Comparison of ENCODE assay signal across 9 mouse cellular contexts in genomic region chr8:48508641-48509599, GRCm38 (mm10).
DNase-seq lines count a peak whose midpoint lies in the region; ATAC-seq and TF ChIP-seq lines count a peak whose summit lies in the region.
"Had no signal": no experiment of that assay in that cellular context is flagged by ENCODE, and none has a peak within 500 bp of the region (broad histone marks: within the 10 kb centered on the region; RNA-seq: fewer than 3 reads in every experiment).

No protein-coding gene starts in this region.

- 47% methylated on average over 29 of the region's 29 CpGs for WGBS in kidney, embryonic 14.5 days
- 20% methylated on average over 29 of the region's 29 CpGs for WGBS in forebrain, postnatal 0 days
- WGBS in midbrain, embryonic 16.5 days = 21% methylated on average over 29 of the region's 29 CpGs

- H3K27me3 ChIP-seq in kidney, embryonic 14.5 days (ENCODE audit: control insufficient read depth, insufficient read depth, low read length) = no peaks in the 10 kb centered on the region
- no peaks in the 10 kb centered on the region for H3K27me3 ChIP-seq in forebrain, postnatal 0 days (ENCODE audit: insufficient read depth, low read length)
- no peaks in the 10 kb centered on the region for H3K27me3 ChIP-seq in midbrain, embryonic 16.5 days (ENCODE audit: control insufficient read depth, insufficient read depth, low read depth, low read length)

- no peak overlapping the region for H3K27ac ChIP-seq in kidney, embryonic 14.5 days (ENCODE audit: low read depth, low read length)
- peak overlapping the region; percentile 54; the same call in 1 of the 2 replicates for H3K27ac ChIP-seq in forebrain, postnatal 0 days (ENCODE audit: low read depth, low read length)
- peak overlapping the region; percentile 75 for H3K27ac ChIP-seq in midbrain, embryonic 16.5 days (ENCODE audit: low read length)

- H3K4me3 ChIP-seq in kidney, embryonic 14.5 days (ENCODE audit: low read length) = no peak overlapping the region; the same call in 1 of the 2 replicates
- peak overlapping the region; percentile 38 for H3K4me3 ChIP-seq in forebrain, postnatal 0 days (ENCODE audit: low read depth, low read length)
- H3K4me3 ChIP-seq in midbrain, embryonic 16.5 days (ENCODE audit: low read depth, low read length) = peak overlapping the region; percentile 40

- no peaks in the 10 kb centered on the region for H3K9me3 ChIP-seq in kidney, embryonic 14.5 days (ENCODE audit: control insufficient read depth, low read length)
- H3K9me3 ChIP-seq in forebrain, postnatal 0 days (ENCODE audit: low read length) = no peaks in the 10 kb centered on the region
- H3K9me3 ChIP-seq in midbrain, embryonic 16.5 days (replicated peaks; ENCODE audit: control insufficient read depth, low read length, poor library complexity, severe bottlenecking) = no peaks in the 10 kb centered on the region

- ATAC-seq in kidney, embryonic 14.5 days (ENCODE audit: low FRiP score, low TSS enrichment) = no peak
- ATAC-seq in forebrain, postnatal 0 days = peak; percentile 85
- peak; percentile 77 for ATAC-seq in midbrain, embryonic 16.5 days
- ATAC-seq in granulocyte monocyte progenitor cell, adult 5-6 weeks (replicated peaks; ENCODE audit: poor library complexity, severe bottlenecking) = no peak

- TF ChIP-seq CTCF in forebrain, postnatal 0 days (IDR thresholded peaks at IDR 0.05; ENCODE audit: low read depth) = no peak

- H3K36me3 ChIP-seq in kidney, embryonic 14.5 days (ENCODE audit: control insufficient read depth, insufficient read depth, low read length) = no peaks in the 10 kb centered on the region
- H3K36me3 ChIP-seq in forebrain, postnatal 0 days (ENCODE audit: insufficient read depth) = no peaks in the 10 kb centered on the region
- no peaks in the 10 kb centered on the region for H3K36me3 ChIP-seq in midbrain, embryonic 16.5 days (ENCODE audit: control insufficient read depth, insufficient read depth, low read length)
- H3K36me3 ChIP-seq: G1E had no signal

- peak overlapping the region; percentile 21 for H3K4me2 ChIP-seq in kidney, embryonic 14.5 days (replicated peaks; ENCODE audit: low read depth, low read length)
- peak overlapping the region; percentile 54 for H3K4me2 ChIP-seq in forebrain, postnatal 0 days (ENCODE audit: low read depth)
- peak overlapping the region; percentile 71 for H3K4me2 ChIP-seq in midbrain, embryonic 16.5 days (ENCODE audit: low read length)

- H3K4me1 ChIP-seq in kidney, embryonic 14.5 days (ENCODE audit: control insufficient read depth, insufficient read depth, low read length) = peaks cover 12% of the 10 kb centered on the region; the same call in 1 of the 2 replicates
- H3K4me1 ChIP-seq in forebrain, postnatal 0 days (ENCODE audit: insufficient read depth) = peaks cover 10% of the 10 kb centered on the region; the same call in 1 of the 2 replicates
- peaks cover 17% of the 10 kb centered on the region for H3K4me1 ChIP-seq in midbrain, embryonic 16.5 days (ENCODE audit: control insufficient read depth, insufficient read depth, low read length)

- no peak for DNase-seq in kidney, postnatal 25 days
- DNase-seq in embryo, embryonic 10.5 days (ENCODE audit: low spot score) = peak; percentile 51
- peak; percentile 76 for DNase-seq in forebrain, postnatal 0 days
- DNase-seq in layer of hippocampus, adult 9-10 months (ENCODE audit: low spot score) = no peak
- DNase-seq in spleen, postnatal 10 days (ENCODE audit: low spot score in 2 of 2) = no peak

- no peak overlapping the region for H3K9ac ChIP-seq in kidney, embryonic 14.5 days (ENCODE audit: low read depth, low read length)
- peak overlapping the region; percentile 44 for H3K9ac ChIP-seq in forebrain, postnatal 0 days
- peak overlapping the region; percentile 67 for H3K9ac ChIP-seq in midbrain, embryonic 16.5 days (ENCODE audit: low read depth, low read length)

Comparison
In these comparisons a context has a peak if more than half of its experiments do, and no peak if none do; other contexts are left out.
1. ATAC-seq: peak in forebrain, postnatal 0 days (single experiment) and midbrain, embryonic 16.5 days (single experiment); none in kidney, embryonic 14.5 days (single experiment) and granulocyte monocyte progenitor cell, adult 5-6 weeks (single experiment).
2. H3K4me2 ChIP-seq: peak in every context shown above with its lines; median percentile 71 in midbrain, embryonic 16.5 days; 54 in forebrain, postnatal 0 days; 21 in kidney, embryonic 14.5 days.
3. DNase-seq: peak in embryo, embryonic 10.5 days (single experiment) and forebrain, postnatal 0 days (single experiment); none in kidney, postnatal 25 days (0 of 2), layer of hippocampus, adult 9-10 months (single experiment) and spleen, postnatal 10 days (0 of 2).